Mouse (Mus musculus): Measurements from ENCODE around the gene Hoxa2. TPM values are rescaled to one million over a fixed set of nuclear protein-coding genes. Genes with fewer than 3 reads are reported as not detected.

Gene Hoxa2
- total and polyA plus RNA-seq, 3 experiments, result 0.11 to 0.84 (median 0.21) TPM

DNA sequence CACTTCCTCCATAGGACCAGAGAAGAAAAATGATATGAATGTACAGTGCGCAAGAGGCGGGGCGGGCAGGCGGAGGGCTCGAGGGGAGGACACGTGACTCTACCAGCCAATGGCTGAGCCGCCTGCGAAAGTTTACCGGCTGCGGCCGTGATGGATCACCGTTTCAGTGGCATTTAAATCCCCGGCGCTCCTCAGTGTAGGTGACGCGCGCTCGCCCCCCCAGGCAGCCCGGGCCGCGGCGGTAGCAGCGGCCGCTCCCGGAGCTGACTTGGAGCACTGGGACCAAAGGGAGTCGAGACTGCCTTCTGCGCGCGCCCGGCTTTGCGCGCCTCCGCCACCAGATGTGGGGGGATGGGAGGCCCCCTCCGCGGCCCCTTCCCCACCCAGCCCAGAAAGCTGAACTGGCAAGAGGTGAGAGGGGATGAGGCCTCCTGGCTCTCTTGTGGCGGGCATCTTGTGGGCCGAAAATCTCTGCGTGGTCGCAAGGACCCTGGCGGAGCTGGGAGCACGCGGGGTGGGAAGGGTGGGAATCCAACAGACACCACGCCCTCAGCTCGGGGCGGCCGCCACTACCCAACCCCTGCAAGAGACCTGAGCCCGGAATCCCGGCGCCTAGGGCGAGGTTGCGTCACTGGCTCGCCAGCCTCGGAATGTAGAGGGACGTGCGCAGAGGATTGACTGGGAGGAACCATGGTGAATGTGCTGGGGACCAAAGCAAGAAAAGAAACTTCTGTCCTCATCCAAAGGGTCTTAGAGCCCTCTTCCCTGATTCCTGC lies 6.2 kb downstream of the Hoxa2 start, which contains the start of gene Hoxa1:
Hoxa1 (minus strand) TSS at position 42 of the 776 bp plus-strand sequence.
- no peaks in the 10 kb centered on the region for H3K79me2 ChIP-seq (replicated peaks; ENCODE audit: control insufficient read depth, insufficient read depth, low read length)
- TF ChIP-seq CTCF (IDR thresholded peaks at IDR 0.05), result no peak
- TF ChIP-seq POLR2A (IDR thresholded peaks at IDR 0.05; ENCODE audit: insufficient read depth, low read depth, low read length), result peak; percentile 41; the same call in 1 of the 2 replicates
- no peak for TF ChIP-seq EP300 (IDR thresholded peaks at IDR 0.05; ENCODE audit: insufficient read depth, low read depth, low read length)
- intact Hi-C loops (cut with DNase I), result loop anchor here (2.0 to 5.0 kb wide), 2 partner anchors 32 to 71 kb away; partner anchors contain the start of gene Hoxa4
- WGBS, result under 1% methylated on average over 55 of the region's 55 CpGs
- peak within 1 kb of the TSS; percentile 67 for H3K4me3 ChIP-seq
- H3K36me3 ChIP-seq (ENCODE audit: control insufficient read depth, insufficient read depth, low read length), result no peaks in the 10 kb centered on the region
- peak within 1 kb of the TSS; percentile 79 for H3K27ac ChIP-seq
- peaks cover 4% of the 10 kb centered on the region; the same call in 1 of the 2 replicates for H3K27me3 ChIP-seq (ENCODE audit: control insufficient read depth, insufficient read depth, low read length)
- H3K4me1 ChIP-seq (ENCODE audit: control insufficient read depth, insufficient read depth, low read length), result no peaks in the 10 kb centered on the region
- peak within 1 kb of the TSS; percentile 64 for H3K9ac ChIP-seq (ENCODE audit: low read depth, low read length)
- peak; percentile 73 to 77 for DNase-seq

DNA sequence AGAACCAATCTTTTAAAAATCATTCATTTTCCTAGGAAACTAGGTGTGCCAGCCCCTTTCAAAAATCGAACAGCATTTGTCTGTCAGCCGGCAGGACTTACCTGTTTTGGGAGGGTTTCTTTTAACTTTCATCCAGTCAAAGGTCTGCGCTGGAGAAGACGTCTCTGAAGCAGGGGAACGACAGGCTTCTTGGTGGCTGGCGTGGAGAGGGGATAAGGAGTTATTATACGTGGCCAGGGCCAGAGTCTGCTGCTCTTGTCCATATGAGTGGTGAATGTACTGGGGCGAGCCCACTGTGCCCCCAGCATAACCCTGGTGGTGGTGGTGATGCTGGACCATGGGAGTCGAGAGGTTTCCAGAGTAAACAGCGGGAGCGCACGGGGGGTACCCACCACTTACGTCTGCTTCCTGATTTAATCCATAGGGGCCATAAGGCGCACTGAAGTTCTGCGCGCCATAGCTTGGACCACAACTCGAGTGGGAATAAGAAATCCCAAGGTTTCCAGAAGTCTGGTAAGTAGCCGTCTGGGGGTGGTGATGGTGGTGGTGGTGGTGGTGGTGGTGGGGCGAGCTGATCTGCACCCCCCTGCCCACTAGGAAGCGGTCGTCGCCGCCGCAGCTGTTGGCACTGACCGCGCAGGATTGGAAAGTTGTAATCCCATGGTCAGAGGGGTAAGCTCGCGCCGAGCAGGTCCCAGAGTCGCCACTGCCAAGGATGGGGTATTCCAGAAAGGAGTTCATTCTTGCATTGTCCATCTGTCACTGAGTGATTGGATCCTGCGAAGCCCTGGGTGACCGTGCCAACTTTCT lies 7.0 kb downstream of the Hoxa2 start:
- Histone ChIP-seq H3K36me3 (ENCODE audit: control insufficient read depth, insufficient read depth, low read length) (no peaks in the 10 kb centered on the region), H3K79me2 (replicated peaks; ENCODE audit: control insufficient read depth, insufficient read depth, low read length) (no peaks in the 10 kb centered on the region), H3K4me3 (peak overlapping the region; percentile 67), H3K9ac (ENCODE audit: low read depth, low read length) (0 out of 2 replicates have a peak overlapping the region, but pooled peaks have one; percentile 7), H3K27ac (no peak overlapping the region; the same call in 1 of the 2 replicates), H3K4me1 (ENCODE audit: control insufficient read depth, insufficient read depth, low read length) (no peaks in the 10 kb centered on the region), H3K27me3 (ENCODE audit: control insufficient read depth, insufficient read depth, low read length) (peaks cover 4% of the 10 kb centered on the region; the same call in 1 of the 2 replicates)
- DNase-seq, result no peak
- 5% methylated on average over 31 of the region's 32 CpGs for WGBS
- TF ChIP-seq POLR2A (IDR thresholded peaks at IDR 0.05; ENCODE audit: insufficient read depth, low read depth, low read length) (no peak), CTCF (IDR thresholded peaks at IDR 0.05) (no peak), EP300 (IDR thresholded peaks at IDR 0.05; ENCODE audit: insufficient read depth, low read depth, low read length) (no peak)
- intact Hi-C loops (cut with DNase I), result loop anchor here (2.0 to 5.0 kb wide), 2 partner anchors 33 to 70 kb away; partner anchors contain the start of gene Hoxa4

DNA sequence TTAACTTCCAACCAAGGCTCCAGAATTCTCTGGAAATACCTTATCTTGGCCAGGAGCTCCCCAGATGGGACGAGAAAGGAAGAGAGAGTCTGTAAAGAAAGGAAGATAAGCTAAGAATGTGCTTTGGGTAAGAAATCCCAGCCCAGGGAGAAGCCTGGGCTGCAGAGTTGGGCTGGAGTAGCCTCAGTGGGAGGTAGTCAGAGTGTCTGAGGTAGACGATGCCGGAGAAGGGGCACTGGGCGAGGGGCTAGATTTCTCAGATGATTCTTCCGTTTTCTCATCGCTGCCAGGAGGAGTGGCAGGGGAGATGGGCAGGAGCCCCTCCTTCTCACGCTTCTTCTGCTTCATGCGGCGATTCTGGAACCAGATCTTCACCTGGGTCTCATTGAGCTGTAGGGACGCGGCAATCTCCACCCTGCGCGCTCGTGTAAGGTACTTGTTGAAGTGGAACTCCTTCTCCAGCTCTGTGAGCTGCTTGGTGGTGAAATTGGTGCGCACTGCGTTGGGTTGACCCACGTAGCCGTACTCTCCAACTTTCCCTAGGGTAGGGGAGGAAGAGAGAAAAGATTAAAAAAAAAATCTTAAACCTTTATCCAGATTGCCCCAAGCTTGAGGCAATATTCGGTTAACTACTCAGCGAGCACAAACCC lies 8.0 kb downstream of the Hoxa2 start:
- Histone ChIP-seq H3K4me3 (no peak overlapping the region), H3K9ac (ENCODE audit: low read depth, low read length) (no peak overlapping the region), H3K79me2 (replicated peaks; ENCODE audit: control insufficient read depth, insufficient read depth, low read length) (no peaks in the 10 kb centered on the region), H3K36me3 (ENCODE audit: control insufficient read depth, insufficient read depth, low read length) (no peaks in the 10 kb centered on the region), H3K27me3 (ENCODE audit: control insufficient read depth, insufficient read depth, low read length) (peaks cover 6% of the 10 kb centered on the region; the same call in 1 of the 2 replicates), H3K4me1 (ENCODE audit: control insufficient read depth, insufficient read depth, low read length) (no peaks in the 10 kb centered on the region), H3K27ac (no peak overlapping the region)
- TF ChIP-seq POLR2A (IDR thresholded peaks at IDR 0.05; ENCODE audit: insufficient read depth, low read depth, low read length), result no peak
- TF ChIP-seq EP300 (IDR thresholded peaks at IDR 0.05; ENCODE audit: insufficient read depth, low read depth, low read length), result no peak
- no peak for TF ChIP-seq CTCF (IDR thresholded peaks at IDR 0.05)
- 10% methylated on average over 20 of the region's 20 CpGs for WGBS
- no peak for DNase-seq
- intact Hi-C loops (cut with DNase I), result loop anchor here (5.0 kb wide), 1 partner anchor 69 kb away; no protein-coding TSS in a partner anchor

- no peak for TF ChIP-seq CTCF (IDR thresholded peaks at IDR 0.05)
- no peaks in the 10 kb centered on the region for H3K79me2 ChIP-seq (replicated peaks; ENCODE audit: control insufficient read depth, insufficient read depth, low read length)
- peaks cover 6% of the 10 kb centered on the region; the same call in 1 of the 2 replicates for H3K27me3 ChIP-seq (ENCODE audit: control insufficient read depth, insufficient read depth, low read length)
- H3K4me3 ChIP-seq, result no peak overlapping the region
- intact Hi-C loops (cut with DNase I), result loop anchor here (5.0 kb wide), 1 partner anchor 68 kb away; no protein-coding TSS in a partner anchor
- WGBS, result 71% methylated on average over 3 of the region's 3 CpGs
- H3K4me1 ChIP-seq (ENCODE audit: control insufficient read depth, insufficient read depth, low read length), result no peaks in the 10 kb centered on the region
- no peak for DNase-seq
- no peak overlapping the region for H3K27ac ChIP-seq
- H3K36me3 ChIP-seq (ENCODE audit: control insufficient read depth, insufficient read depth, low read length), result no peaks in the 10 kb centered on the region
- H3K9ac ChIP-seq (ENCODE audit: low read depth, low read length), result no peak overlapping the region
Measured at GRCm38 (mm10) chr6:52155471-52155870, 9.2 kb downstream of the Hoxa2 start.

GRCm38 (mm10) chr6:52154044-52154443 lies 10.6 kb downstream of the Hoxa2 start:
- Histone ChIP-seq H3K9ac (ENCODE audit: low read depth, low read length) (no peak overlapping the region), H3K4me1 (ENCODE audit: control insufficient read depth, insufficient read depth, low read length) (no peaks in the 10 kb centered on the region), H3K27me3 (ENCODE audit: control insufficient read depth, insufficient read depth, low read length) (peaks cover 9% of the 10 kb centered on the region), H3K36me3 (ENCODE audit: control insufficient read depth, insufficient read depth, low read length) (no peaks in the 10 kb centered on the region), H3K27ac (no peak overlapping the region), H3K79me2 (replicated peaks; ENCODE audit: control insufficient read depth, insufficient read depth, low read length) (no peaks in the 10 kb centered on the region), H3K4me3 (no peak overlapping the region)
- intact Hi-C loops (cut with DNase I), result no loop called here
- TF ChIP-seq CTCF (IDR thresholded peaks at IDR 0.05) (no peak), EP300 (IDR thresholded peaks at IDR 0.05; ENCODE audit: insufficient read depth, low read depth, low read length) (no peak)
- DNase-seq, result no peak
- WGBS, result 44% methylated on average over 5 of the region's 5 CpGs

Measured in heart, adult 2 months (tissue).